Mouse (Mus musculus) common myeloid progenitor, adult 5-6 weeks (primary cell): ENCODE results near the gene Adgre5. TPM values are rescaled to one million over a fixed set of nuclear protein-coding genes. Genes with fewer than 3 reads are reported as not detected.

Experiments used
- ATAC-seq: replicated peaks from 2 replicates; pipeline ENCODE4 v1.8.0; 2016; ENCODE audit warnings: low read depth, mild to moderate bottlenecking, moderate TSS enrichment, inconsistent platforms; ENCODE audit not compliant: poor library complexity, severe bottlenecking
- total RNA-seq: library from RNA; stranded (forward); fragments of 200-1000, 187-1606 nt; gene quantifications from 2 replicates; pipeline ENCODE4 v1.2.3, GENCODE M21; 2017

The Adgre5 gene
- total RNA-seq, 1 experiment from 2014 or later: 15.2 TPM

DNA sequence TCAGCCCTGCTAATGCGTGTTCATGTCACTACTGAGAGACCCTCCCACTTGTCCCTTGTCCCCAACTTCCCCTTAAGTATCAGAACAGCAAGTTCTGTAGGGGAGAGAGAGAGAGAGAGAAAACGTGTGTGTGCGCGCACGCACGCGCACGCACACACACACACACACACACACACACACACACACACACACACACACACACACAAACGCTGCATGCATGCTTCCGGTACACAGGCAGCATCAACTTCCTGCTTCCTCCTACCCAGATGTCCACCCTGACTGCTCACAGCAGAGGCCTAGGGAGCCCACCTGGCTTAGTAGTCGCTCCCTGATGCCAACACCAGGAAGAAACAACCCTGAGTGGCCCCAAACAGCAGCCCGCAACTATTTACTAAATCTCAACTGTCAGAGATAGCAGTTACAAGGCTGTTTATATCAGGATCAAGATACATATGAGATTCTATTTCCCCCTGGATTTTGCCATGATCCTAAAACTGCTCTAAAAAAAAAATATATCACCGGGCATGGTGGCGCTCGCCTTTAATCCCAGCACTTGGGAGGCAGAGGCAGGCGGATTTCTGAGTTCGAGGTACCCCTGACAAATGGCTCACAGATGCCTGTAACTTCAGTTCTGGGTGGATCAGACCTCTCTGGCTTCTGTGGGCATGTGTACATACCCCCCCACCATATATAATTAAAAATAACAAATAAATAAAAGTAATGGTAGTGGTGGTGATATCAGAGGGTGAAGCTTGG lies 45.6 kb downstream of the Adgre5 start:
- ATAC-seq: peak; percentile 23; the same call in 1 of the 2 replicates

- no peak for ATAC-seq
Measured at GRCm38 (mm10) chr8:83694369-83695160, 46.6 kb downstream of the Adgre5 start.

DNA sequence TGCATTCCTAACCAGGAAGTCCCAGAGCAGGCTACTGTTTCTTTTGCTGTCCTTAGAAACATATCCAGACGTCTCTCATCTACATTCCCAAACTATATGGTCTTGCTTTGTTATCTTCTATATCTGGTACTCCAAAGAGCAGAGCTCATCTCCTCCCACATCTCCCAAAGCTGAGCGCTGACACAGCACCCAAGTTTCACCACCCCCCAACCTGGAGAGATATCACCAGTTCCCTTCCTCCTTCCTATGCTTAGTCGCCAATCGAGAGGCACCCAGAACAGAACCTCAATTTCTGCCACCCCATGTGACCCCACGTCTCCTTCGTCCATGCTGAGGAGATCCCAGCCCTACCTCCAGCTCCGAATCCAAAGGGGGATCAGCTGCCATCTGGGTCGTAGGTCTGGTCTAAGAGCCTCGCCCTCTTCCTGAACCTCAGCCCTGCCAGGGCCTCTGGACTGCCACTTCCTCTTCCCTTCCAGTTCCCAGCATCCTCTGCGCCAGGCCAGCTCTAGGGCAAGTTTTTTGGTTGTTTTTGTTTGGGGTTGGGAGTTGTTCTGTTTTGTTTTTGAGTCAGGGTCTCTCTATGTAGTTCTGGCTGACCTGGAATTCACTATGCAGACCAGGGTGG lies 47.4 kb downstream of the Adgre5 start:
- peak; percentile 48 for ATAC-seq

DNA sequence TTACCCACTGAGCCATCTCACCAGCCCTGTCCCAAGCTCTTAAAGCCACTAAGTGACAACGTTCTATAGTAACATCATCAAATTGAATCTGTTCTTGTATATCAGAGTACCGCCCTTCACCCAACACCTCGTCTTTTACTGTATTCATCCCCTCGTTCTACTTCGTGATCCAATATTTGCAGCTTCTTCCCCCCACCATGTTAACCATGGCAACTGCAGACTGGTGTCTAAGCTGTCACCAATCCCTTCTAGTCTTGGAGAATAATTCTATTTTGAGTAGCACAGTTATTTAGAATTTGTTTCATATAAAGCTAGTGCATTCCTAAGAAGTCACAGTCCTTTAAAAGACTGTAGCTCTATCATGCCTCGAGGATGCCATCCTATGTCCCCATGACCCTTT lies 51.9 kb downstream of the Adgre5 start:
- no peak for ATAC-seq

DNA sequence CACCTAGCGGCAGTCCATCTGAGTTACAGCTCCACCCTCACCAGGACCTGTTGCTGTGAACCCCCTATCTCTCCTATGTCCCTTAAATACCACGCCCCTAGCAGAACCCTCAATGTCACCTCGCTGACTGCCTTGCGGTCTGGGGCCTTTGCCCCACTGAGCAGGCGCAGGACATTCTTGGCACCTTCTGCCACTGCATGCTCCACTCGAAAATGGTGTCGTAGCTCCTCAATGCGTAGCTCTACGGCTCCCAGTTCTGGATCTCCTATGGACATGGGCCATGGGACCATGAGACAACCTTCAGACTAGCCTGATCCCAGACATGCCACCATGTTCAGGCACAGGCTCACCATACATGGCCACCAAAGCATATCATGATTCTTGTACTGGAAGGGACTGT lies 56.6 kb downstream of the Adgre5 start:
- ATAC-seq: no peak

DNA sequence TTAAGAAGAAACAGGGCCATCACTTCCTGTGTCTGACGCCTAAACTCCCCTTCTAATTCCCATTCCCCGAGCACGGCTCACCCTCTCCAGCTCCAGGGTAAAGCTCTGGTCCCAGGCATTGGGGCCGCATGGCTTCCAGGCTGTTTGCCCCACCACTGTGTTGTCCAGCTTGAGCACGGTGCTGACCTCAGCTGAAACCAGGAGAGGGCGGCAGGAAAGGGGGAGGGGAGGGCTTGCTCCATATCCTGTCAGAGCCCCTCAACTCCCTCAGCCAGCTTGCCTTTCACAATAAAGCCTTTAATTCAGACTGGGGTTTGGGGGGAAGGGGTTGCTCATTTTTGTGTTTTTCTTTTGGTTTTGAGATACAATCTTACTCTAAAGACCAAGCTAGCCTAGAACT lies 60.0 kb downstream of the Adgre5 start:
- ATAC-seq: no peak

GRCm38 (mm10) chr8:83680603-83681002 lies 60.5 kb downstream of the Adgre5 start:
- ATAC-seq: no peak

DNA sequence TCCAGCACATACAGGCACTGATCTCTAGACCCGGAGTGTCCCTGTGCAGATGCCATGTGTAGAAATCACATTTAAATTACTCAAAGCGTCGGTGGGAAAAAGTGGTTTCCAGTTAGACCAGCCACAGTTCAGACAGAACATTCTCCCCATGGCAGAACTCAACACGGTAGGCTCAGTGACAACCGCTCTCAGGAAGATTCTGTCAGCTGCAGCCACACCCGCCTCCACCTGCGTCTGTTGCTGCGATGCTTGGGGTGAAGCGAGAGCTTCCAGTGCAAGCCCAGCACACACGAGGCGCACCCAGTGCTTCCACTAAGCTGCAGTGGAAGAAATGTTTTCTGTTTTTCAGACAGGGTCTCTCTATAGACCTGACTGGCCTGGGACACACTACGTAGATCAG lies 61.3 kb downstream of the Adgre5 start:
- ATAC-seq: no peak

DNA sequence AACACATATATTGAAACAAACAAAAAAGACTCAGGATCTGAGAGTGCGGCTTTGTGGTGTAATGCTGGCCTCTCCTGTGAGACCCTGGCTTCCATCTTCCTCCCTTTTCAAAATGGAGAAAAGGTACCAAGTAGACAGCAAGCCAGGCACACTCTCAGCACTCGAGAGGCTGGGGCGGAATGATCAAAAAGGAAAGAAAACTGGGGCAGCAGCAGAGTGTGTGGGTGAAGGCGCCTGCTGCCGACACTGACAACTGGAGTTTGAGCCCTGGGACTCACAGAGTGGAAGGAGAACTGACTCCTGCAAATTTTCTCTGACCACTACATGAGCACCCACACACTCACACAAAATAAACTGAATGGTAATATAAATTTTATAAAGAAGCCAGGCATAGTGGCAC lies 66.6 kb downstream of the Adgre5 start:
- ATAC-seq: no peak

Other genes with a start within 250 kb of the Adgre5 start
- not detected in 2 replicates for gene Olfr370, start 205.5 kb downstream of the Adgre5 start, total RNA-seq
- gene Ndufb7, start 174.7 kb downstream of the Adgre5 start, total RNA-seq: 169 and 208 TPM in 2 replicates
- gene Tecr, start 133.4 kb downstream of the Adgre5 start, total RNA-seq: 260 and 286 TPM in 2 replicates
- 60.2 and 72.6 TPM in 2 replicates for gene Dnajb1, start 133.1 kb downstream of the Adgre5 start, total RNA-seq
- 18.2 and 18.5 TPM in 2 replicates for gene Gipc1, start 88.6 kb downstream of the Adgre5 start, total RNA-seq
- 1.6 and 4.5 TPM in 2 replicates for gene Ptger1, start 74.6 kb downstream of the Adgre5 start, total RNA-seq
- gene Pkn1, start 42.1 kb downstream of the Adgre5 start, total RNA-seq: 34.4 and 63.9 TPM in 2 replicates
- 109 and 124 TPM in 2 replicates for gene Ddx39, start 26.1 kb downstream of the Adgre5 start, total RNA-seq
- gene Adgrl1, start 158.8 kb upstream of the Adgre5 start, total RNA-seq: 4.0 and 6.1 TPM in 2 replicates
- 0.05 TPM in 1 of 2 replicates, not detected in the other for gene Gm10644, start 213.9 kb upstream of the Adgre5 start, total RNA-seq
- 20.7 and 33.8 TPM in 2 replicates for gene Asf1b, start 214.2 kb upstream of the Adgre5 start, total RNA-seq
- gene Prkaca, start 231.7 kb upstream of the Adgre5 start, total RNA-seq: 26.6 and 28.1 TPM in 2 replicates